Mouse (Mus musculus) retina, postnatal 7 days (tissue): Measurements from ENCODE around the gene Tnfrsf13c.
A peak's percentile ranks its signal among the peaks of the same experiment; 100 is the strongest.

Source experiments
- DNase-seq: peaks from one replicate; pipeline ENCODE4 v3.0.0-alpha.2; 2012; ENCODE audit warnings: low read depth, low spot score

Gene Tnfrsf13c

DNA sequence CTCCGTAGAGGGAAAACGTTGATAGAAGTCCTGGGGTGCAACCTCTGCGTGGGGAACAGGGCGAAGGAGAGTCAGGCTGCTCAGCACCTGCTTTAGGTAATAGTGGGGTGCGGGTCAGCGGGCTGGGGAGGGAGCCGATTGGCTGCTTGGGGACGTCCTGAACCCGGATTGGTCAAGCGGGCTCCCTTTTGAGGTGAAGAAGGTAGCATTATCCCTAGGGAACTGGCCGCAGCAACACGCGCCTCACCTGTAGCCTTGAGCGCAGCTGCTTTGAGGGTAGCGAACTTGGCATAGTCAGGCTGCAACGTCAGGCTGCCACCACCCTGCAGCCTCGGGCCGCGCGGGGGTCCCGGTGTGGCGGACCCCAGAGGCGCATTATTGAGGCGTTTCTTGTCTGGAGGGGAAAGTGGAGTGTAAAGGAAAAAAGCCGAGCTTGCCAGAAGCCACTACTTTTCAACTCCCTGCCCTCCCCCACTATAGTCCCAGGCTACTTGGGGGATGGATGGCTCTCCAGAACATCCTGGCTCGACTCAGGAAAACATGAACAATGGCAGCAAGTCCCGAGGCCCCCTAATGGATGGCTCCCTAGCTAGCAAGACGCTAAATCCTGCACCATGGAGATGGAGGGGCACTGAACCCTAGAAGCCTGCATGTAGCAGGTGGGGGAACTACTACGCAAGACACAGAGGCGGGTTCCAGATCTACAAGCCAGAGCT lies 16.5 kb downstream of the Tnfrsf13c start:
- no peak for DNase-seq

DNA sequence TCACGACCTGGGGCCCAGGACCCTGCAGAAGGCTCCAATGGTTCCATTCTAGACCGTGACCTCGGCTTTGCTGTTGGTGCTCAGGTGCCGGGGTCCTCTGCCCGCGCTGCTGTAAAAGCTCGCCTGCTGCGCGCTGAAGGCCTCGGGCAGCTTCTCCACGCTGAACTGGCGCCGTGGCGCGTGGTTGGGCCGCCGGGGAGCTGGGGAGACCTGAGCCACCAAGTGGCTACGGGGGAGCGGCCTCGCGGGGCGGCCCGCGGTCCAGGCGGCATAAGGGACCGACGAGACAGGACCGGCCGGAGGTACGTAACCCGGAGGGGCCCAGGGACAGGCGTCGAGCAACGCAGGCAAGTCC lies 17.1 kb downstream of the Tnfrsf13c start:
- DNase-seq, result no peak

DNA sequence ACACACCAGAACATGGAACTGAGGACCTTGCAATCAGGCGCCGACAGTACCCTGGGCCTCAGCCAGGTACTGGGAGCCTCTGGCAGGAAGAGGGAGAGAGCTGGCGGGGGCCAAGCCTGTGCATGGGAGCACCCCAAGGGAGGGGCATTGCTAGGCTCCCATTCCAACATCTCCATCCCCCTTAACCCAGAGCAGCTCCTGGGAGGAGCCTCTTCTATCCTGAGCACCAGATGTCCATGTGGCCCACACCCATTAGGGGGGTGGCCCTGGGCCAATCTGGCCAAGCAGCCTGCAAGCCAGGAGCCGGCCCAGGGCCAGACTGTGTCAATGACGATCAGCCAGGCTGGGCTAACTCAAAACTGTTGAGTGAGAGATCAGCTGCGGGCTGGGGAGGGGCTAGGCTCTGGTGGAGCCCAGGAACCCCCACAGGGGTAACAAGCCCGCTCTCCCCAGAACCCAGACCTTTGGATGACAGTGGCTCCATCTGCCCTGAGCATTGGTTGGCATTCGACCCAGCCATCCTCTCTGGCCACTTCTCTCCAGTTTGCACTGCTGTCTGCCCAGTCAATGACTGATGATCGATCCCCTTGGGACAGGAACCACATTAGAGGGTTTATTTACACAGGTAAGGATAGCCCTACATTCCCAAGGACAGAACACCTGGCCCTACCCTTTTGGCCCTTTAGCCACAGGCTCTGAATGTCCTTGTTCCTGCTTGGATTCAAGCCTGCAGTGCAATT lies 17.6 kb downstream of the Tnfrsf13c start:
- peak; percentile 63 for DNase-seq

DNA sequence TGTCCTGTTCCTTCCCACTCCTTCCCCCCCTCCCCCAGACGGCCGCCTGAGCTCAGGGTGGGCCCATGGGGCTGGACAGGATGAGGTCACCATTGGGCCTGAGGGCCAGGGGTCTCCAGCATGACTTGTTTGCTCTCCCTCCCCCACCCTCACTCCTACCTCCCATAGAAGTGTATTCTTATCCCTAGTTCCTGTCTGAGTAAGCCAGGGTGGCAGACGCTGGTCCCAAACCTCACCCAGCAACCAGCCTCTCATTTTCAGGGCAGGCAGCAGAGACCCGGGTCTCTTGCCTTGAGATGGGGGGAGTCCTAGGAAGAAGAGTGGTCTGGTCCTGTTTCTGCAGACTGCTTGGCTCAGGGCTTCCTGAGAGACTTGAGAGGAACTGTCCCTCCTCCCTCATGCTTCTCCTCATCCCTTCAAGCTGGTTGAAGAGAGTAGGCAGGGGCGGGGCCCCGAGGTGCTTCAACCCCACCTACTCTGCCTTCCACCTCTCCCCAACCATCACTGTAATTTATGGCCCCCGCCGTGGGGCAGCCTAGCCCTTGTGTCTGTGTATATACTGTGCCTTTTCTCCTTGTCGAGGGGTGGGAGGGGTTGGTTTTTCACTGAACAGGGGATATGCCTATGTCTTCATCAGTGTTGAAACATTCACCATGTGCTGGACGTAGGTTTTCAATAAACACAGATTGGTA lies 19.3 kb downstream of the Tnfrsf13c start:
- no peak for DNase-seq

DNA sequence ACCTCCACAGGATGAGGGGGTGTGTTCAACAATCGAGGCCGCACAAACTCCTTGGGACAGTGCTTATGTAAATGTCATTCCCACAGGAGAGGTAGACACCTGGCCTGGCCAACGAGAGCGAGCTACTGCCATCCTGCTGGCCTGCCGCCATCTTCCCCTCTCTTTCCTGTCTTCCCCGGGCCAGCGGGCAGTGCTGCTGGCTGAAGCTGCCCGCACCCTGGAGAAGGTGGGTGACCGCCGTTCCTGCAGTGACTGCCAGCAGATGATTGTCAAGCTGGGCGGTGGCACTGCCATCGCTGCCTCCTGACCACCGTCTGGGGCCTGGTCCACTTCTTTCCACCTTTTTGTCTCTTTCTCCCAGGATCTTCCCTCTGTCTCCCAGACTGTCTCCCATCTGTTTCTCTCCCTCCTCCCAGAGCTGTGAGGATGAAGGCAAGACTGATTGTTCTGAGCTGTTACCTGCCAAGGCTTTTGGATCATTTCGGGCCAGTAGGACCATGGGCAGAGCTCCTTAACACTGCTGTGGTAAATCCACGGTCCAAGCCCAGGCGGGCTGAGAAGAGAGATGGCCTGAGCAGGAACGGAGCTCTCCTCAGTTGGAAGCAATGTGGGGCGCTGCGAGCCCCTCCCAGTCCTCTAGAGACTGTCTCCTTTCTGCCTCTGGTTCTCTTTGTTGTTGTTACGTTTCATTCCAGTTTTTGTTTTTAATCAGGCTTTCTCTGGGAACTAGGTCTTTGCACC lies 20.4 kb downstream of the Tnfrsf13c start:
- DNase-seq, result no peak

DNA sequence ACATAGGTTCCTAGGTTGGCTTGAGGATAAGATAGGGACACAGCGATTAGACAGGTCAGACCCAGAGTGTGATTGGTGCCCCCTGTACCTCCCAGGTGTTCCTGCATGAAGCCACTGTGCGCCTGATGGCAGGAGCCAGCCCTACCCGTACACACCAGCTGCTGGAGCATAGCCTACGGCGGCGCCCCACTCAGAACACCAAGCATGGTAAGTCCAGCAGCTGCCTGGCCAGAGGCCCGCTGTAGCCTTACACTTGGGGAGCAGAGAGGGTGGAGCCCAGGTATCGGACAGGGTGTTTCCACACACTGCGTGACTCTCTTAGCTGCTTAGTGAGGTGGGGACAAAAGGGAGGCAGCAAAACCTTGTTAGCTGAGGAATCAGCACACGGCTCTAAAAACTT lies 21.1 kb downstream of the Tnfrsf13c start:
- DNase-seq, result no peak

DNA sequence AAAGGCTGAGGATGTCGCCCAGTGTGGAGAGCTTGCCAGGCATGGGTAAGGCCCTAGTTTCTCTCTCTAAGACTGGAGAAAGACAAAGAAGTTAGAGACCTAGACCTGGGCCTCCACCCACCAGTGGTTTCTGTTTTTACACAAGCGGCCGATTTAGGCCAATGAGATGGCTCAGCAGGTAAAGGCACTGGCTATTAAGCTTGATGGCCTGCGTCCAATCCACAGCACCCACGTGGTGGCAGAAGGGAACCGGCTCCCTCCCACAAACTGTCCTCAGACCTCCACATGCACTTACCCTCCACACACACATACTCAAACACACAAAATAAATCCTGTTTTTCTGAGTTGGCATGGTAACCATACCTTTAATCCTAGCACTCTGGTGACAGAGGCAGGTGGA lies 22.1 kb downstream of the Tnfrsf13c start:
- DNase-seq, result no peak

DNA sequence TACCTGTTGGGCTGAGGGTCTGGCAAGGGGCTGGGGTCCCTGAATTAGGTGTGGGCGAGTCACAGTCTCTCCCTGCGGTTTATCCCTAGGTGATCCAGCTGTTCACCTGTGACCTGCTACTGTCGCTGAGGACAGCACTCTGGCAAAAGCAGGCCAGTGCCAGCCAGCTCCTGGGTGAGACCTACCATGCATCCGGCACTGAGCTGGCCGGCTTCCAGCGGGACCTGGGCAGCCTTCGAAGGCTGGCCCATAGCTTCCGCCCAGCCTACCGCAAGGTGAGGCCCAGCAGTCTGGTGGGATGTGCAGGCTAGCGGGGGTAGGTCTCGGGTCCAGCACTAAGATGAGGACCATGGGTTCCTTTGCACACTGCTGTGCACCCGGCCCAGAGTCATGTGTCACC lies 24.6 kb downstream of the Tnfrsf13c start:
- no peak for DNase-seq

DNA sequence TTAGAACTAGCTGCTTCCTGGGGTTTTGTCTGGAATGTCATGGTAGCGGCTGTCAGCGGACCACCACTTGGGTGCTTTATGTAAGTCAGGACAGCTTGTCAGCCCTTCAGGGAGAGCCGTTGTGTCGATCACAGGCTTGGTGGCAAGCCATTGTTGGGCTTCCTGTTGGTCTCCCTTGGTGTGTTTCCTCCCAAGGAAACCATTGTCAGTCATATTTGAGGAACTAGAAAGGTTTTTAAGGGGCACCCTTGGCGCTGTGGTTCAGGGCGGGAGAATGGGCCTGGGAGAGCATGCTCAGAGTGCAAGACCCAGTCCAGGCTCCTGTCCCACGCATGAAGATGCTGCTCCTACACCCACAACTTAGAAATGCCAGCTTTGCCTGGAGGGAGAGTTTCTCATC lies 25.8 kb downstream of the Tnfrsf13c start:
- no peak for DNase-seq

DNA sequence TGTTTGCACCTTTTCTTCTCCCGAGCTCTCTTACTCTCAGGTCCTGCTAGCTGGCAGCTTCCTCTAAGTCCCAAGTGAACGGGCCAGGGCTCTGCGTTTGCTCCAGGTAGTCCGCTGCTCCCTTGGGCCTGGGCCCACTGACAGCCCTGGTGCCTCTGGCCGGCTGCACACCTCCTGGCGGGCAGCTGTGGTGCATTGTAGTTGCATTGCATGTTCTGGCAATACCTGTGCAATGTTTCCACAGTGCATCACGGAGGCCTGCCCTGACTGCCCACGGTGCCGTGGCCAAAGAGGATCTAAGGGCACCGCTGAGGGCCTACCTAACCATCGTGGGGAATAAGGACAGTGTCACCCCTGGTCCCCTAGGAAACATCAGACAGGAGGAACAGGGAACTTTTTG lies 26.2 kb downstream of the Tnfrsf13c start:
- DNase-seq, result no peak

DNA sequence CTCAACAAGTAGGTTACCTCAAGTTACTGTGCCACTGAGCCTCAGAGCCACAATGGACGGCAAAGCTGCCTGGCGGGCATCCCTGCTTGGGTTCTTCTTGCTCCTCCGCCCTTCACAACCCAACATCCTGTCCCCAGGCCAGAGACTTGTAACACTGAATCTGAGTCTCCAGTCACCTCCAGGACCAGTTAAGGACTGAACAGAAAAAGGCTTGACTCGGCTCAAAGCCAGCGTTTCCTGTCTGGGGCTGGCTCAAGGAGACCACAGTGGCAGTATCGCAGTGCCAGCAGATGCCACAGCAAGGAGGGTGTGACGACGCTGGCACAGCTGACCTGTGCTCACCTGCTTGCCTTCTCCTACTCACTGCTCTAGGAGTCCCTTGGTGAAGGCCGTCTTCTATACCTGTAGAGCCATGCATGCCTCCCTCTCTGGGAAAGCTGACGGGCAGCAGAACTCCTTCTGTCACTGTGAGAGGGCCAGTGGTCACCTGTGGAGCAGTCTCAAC lies 26.9 kb downstream of the Tnfrsf13c start:
- no peak for DNase-seq

DNA sequence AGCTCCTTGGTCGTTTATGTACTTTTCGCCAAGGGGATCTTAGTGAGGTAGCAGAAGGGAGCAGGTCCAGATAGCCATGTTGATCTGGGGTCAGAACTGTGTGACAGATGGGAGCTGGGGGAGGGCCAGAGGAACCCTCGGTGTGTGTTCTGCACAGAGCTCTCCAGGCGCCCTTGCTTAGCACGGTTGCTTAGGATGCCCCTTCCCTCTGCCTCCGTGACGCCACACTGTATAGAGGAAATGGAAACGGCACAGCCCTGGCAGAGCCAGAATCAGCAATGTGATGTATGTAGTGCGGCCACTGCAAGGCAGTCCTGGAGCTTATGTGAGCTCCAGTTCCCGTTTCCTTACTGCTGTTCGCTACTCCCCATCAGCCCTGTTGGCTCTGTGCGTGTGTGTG lies 27.9 kb downstream of the Tnfrsf13c start:
- no peak for DNase-seq

DNA sequence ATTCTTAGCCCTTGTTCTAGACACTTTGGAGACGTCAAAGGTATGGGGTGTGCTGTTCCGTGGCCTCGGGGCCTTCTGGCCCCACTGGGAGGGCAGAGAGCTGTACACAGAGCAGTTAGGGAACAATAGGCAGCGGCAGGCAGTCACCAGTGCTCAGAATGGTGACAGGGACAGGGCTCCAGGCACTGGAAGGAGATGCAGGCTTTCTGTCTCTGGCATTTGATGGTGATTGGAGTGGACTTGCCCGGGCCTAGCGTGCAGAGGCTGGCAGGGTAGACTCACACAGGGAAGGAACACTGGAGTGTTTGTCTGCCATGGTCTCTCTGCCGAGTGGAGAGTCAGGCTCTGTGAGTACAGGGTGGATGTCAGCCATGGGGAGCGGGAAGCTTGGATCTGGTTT lies 31.6 kb downstream of the Tnfrsf13c start:
- DNase-seq, result no peak

DNA sequence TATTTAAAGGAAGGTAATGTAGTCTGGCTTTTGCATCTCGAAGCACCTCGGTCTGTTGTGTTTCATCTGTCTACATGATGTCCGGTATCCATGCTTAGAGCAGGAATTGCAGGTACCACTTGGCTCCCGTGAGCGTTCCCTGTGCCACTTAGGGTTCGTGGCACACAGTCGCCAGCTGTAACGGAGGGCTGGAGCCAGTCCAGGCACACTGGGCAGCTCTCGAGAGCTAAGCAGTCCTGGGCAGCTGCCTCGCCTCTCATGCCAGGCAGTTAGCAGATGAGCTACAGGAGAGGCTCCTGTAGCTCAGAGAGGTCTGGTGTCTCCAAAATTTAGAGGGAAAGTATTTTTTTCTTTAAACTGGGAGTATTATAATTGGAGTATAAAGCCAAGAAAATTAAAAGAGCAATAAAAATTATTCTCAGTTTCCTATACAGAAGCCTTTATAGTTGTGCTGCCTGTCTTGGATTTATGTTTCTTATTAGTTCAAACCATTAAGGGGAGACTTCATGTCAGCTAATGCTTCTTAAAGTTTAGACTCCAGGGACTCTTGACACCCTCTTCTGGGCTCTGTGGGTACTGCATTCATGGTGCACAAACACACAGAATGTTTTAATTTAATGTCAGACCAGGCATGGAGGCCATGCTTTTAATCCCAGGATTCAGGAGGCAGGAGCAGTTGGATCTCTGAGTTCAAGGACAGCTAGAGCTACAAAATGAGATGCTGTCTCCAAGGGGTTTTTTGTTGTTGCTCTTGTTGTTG lies 35.5 kb downstream of the Tnfrsf13c start:
- DNase-seq, result no peak

DNA sequence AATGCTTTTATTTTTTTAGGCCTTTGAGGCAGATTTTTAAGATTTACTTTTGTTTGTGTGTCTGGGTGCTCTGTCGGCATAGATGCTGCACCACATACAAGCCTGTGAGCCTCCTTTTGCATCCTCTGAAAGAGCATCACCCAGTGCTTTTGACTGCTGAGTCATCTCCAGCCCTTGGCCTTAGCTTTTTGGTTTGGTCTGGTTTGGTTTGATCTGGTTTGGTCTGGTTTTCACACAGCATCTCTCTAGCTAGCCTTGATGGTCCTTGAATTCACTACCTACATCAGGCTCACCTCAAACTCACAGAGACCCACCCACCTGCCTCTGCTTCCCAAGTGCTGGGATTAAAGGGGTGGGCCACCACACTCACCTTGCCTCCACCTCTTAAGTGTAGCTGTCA lies 36.2 kb downstream of the Tnfrsf13c start:
- DNase-seq, result no peak

DNA sequence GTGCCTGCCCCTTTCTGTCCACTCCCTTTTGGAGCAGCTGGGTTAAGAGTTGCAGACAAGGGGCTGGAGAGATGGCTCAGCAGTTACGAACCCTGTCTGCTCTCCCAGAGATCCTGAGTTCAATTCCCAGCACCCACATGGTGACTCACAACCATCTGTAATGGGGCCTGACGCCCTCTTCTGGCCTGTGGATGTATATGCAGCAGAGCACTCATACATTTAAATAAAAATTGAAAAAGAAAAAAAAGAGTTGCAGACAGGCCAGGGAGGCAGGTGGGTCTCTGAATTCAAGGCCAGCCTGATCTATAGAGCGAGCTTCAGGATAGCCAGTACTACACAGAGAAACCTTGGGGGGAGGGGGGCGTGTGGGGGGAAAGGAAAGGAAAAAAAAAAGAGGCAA lies 36.8 kb downstream of the Tnfrsf13c start:
- no peak for DNase-seq

DNA sequence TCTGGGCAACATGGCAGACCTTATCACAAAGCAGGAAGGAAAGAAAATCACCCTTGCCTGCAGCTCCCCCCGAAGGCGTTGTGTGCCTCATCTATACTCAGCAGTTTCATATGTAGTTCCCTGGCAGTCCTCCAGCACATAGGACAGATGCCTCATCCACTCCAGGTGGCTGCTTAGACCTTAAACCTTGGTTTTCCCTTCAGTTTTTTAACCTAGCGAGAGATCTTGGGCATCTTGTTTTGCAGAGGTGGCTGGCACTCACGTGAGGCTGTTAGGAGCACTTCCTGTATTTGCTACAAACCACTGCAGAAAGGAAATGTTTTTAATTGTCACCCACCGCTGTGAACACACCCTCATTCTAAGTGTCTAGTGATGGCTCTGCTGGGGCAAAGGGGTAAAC lies 37.2 kb downstream of the Tnfrsf13c start:
- no peak for DNase-seq

DNA sequence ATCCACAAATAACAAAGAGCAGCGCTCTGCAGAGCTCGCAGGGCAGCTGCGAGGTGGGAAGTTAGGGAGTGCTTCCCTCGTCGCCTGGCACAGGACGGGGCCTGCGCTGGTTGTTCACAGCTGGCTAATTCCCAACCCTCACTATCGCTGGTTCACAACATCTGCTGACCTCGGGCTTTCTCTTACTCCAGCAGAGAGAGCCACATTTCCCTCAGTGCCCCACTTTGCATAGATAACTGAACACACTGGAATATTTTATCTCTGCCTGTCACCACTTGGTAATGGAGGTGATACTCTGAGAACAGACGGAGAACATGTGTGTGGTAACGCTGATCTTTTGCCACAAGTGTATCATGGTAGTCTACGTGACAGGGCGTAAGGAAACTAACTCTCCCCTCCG lies 38.0 kb downstream of the Tnfrsf13c start:
- DNase-seq, result no peak

DNA sequence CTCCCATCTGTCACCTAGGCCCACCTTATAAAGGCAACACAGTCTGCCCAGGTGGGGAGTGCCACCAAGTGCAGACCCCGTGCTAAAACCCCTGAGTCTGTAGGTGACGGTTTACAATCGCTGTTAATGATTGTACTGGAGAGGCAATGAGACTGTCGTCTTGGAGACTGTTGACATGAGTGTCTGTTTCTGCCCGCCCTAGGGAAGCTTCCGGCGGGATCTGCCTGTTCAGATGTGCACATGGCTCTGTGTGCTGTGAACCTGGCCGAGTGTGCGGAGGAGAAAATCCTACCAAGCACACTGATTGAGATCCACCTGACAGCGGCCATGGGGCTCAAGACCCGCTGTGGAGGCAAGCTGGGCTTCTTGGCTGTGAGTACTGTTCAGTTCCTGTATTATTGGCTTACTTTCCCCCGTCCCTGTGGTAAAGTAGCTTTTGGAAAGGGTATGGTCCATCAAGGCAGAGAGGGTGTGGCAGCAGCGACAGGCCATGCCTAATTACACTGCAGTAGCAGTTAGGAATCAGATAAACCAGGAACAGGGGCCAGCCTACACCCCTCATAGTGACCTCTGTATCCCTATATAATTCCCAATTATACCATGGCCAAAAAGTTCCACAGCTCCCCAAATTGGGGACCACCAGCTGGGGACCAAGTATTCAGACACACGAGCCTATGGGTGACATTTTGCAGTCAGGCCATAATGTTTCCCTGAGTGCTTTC lies 38.9 kb downstream of the Tnfrsf13c start:
- DNase-seq, result no peak

DNA sequence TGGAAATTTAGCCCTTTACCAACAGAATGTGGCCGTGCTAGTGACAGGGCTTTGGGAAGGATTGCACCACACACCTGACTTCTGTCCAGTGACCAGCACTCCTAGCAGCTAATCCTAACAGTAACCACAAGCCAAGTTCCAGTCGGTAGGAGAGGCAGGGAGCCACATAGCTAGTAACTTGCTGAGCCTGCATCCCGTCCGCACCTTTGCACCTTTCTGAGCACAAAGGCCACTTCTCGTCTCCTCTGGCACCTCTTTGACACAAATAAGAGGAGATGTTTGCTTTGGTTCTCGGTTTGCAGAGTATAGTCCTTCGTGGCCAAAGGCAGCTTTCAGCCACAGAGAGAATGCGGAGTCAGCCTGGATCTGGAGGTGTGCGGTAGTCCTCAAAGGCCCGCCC lies 39.5 kb downstream of the Tnfrsf13c start:
- no peak for DNase-seq

DNA sequence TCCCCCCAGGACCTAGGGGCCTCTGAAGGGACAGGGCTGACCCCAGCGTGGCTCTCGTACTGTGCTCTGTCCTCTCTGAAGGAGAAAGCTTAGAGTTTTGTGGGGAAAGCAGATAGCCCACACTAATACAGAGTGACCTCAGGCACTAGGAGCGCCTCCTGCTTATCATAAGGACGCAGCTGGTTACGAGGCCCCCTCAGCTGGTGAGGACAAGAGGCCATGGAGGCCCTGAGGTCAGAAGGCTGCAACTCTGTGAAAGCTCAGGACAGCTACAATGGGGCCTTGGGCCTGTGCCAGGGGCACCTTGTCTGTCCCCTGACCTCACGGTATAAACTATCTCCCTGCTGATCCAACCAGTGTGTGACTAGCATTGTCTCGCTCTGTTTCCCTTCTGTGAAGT lies 40.0 kb downstream of the Tnfrsf13c start:
- DNase-seq, result no peak
